Mouse (Mus musculus) thymus, adult 2 months (tissue): ENCODE measurements around the gene Bmf.

Experiments used
- CTCF ChIP-seq: fragments of 200-500 bp; IDR thresholded peaks from 2 replicates; pipeline ENCODE4 v1.5.1; 2012; ENCODE audit warnings: mild to moderate bottlenecking, control low read depth, low read length, moderate library complexity, borderline replicate concordance; ENCODE audit not compliant: control insufficient read depth, poor library complexity, insufficient read depth; ENCODE audit errors: extremely low read depth
- POLR2A ChIP-seq: fragments of 200-500 bp; IDR thresholded peaks from 2 replicates; pipeline ENCODE4 v1.6.1; 2012; ENCODE audit warnings: mild to moderate bottlenecking, low read length, control low read depth, moderate library complexity; ENCODE audit not compliant: control insufficient read depth, poor library complexity, insufficient read depth; ENCODE audit errors: extremely low read depth

- no peak for TF ChIP-seq CTCF
- TF ChIP-seq POLR2A: no peak
Measured at GRCm38 (mm10) chr2:118529466-118530181, 19.9 kb downstream of the Bmf start.
